Mouse (Mus musculus) hindbrain, embryonic 16.5 days (tissue): ENCODE measurements around the gene Fut7. TPM values are rescaled to one million over a fixed set of nuclear protein-coding genes. Genes with fewer than 3 reads are reported as not detected.
A peak's percentile ranks its signal among the peaks of the same experiment; 100 is the strongest.
"Not testable (repeated sequence)": the region's sequence is repeated elsewhere in the genome, so short reads cannot be mapped to it uniquely, and the experiment has no call there.

Source experiments
- ATAC-seq: fragments of 200-750 bp; cut with Nextera tagmentation; 2 replicates; pipeline ENCODE4 v1.8.0; 2017; ENCODE audit warnings: moderate TSS enrichment, moderate library complexity
- H3K27ac ChIP-seq: fragments of 300-500 bp; sonication (generic); 2 replicates; pipeline ENCODE4 v1.5.1; 2014; ENCODE audit warnings: low read depth, mild to moderate bottlenecking, control low read depth, low read length, moderate library complexity
- H3K27me3 ChIP-seq: fragments of 300-500 bp; sonication (generic); replicated peaks from 2 replicates; pipeline ENCODE4 v1.6.1; 2014; ENCODE audit warnings: low read length; ENCODE audit not compliant: control insufficient read depth, insufficient read depth
- H3K36me3 ChIP-seq: fragments of 300-500 bp; sonication (generic); 2 replicates; pipeline ENCODE4 v1.6.1; 2014; ENCODE audit warnings: mild to moderate bottlenecking, low read length, moderate library complexity, mixed read lengths; ENCODE audit not compliant: control insufficient read depth, insufficient read depth
- H3K4me1 ChIP-seq: fragments of 300-500 bp; sonication (generic); 2 replicates; pipeline ENCODE4 v1.6.1; 2014; ENCODE audit warnings: low read depth, low read length; ENCODE audit not compliant: control insufficient read depth, insufficient read depth
- H3K4me2 ChIP-seq: fragments of 300-500 bp; sonication (generic); 2 replicates; pipeline ENCODE4 v1.6.1; 2014; ENCODE audit warnings: mild to moderate bottlenecking, low read length, control low read depth, moderate library complexity
- H3K4me3 ChIP-seq: fragments of 300-500 bp; sonication (generic); 2 replicates; pipeline ENCODE4 v1.5.1; 2014; ENCODE audit warnings: mild to moderate bottlenecking, low read length, control low read depth, moderate library complexity
- H3K9ac ChIP-seq: fragments of 300-500 bp; sonication (generic); 2 replicates; pipeline ENCODE4 v1.6.1; 2014; ENCODE audit warnings: low read depth, mild to moderate bottlenecking, control low read depth, low read length, moderate library complexity
- H3K9me3 ChIP-seq: fragments of 300-500 bp; sonication (generic); 2 replicates; pipeline ENCODE4 v1.6.1; 2014; ENCODE audit warnings: mild to moderate bottlenecking, low read length, moderate library complexity; ENCODE audit not compliant: control insufficient read depth
- WGBS: fragments of 180-500 bp; shearing (Covaris S2); extraction: QIAGEN DNeasy Blood & Tissue Kit; methylation state at CpG from one replicate; pipeline ENCODE4 v1.1.7; 2014; 5-methylcytosine and 5-hydroxymethylcytosine counted together
- polyA plus RNA-seq: library from polyadenylated mRNA; unstranded; fragments of >200 nt; fragmentation: Nextera tagmentation; extraction: Ambion mirVana; gene quantifications from 2 replicates; pipeline ENCODE4 v1.2.1, GENCODE M21; 2015

Fut7 gene
- polyA plus RNA-seq, 1 experiment from 2014 or later = 0.23 TPM

DNA sequence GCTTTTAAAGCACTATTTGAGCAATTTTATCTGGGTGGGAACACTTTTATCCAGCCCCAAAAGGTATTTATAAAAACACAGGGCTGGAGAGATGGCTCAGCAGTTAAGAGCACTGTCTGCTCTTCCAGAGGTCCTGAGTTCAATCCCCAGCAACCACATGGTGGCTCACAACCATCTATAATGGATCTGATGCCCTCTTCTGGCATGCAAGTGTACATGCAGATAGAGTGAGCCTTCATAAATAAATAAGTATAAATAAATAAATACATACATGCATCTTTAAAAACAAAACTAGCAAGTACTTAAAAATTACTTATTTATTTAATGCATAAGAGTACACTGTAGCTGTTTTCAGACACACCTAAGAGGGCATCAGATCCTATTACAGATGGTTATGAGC, 9.6 kb upstream of the Fut7 start:
- H3K4me1 ChIP-seq, H3K27ac ChIP-seq, H3K4me3 ChIP-seq, H3K4me2 ChIP-seq, H3K9me3 ChIP-seq, H3K27me3 ChIP-seq, ATAC-seq, H3K9ac ChIP-seq: not testable (repeated sequence)
- H3K36me3 ChIP-seq = peaks cover 18% of the 10 kb centered on the region

- Histone ChIP-seq H3K4me3 (no peak overlapping the region), H3K9me3 (no peaks in the 10 kb centered on the region), H3K27me3 (no peaks in the 10 kb centered on the region; the same call in 1 of the 2 replicates), H3K4me2 (no peak overlapping the region), H3K4me1 (no peaks in the 10 kb centered on the region), H3K36me3 (no peaks in the 10 kb centered on the region), H3K27ac (no peak overlapping the region), H3K9ac (no peak overlapping the region)
- no peak for ATAC-seq
- WGBS = 15% methylated on average over 3 of the region's 3 CpGs
Measured at GRCm38 (mm10) chr2:25417426-25417825, 5.6 kb upstream of the Fut7 start.

DNA sequence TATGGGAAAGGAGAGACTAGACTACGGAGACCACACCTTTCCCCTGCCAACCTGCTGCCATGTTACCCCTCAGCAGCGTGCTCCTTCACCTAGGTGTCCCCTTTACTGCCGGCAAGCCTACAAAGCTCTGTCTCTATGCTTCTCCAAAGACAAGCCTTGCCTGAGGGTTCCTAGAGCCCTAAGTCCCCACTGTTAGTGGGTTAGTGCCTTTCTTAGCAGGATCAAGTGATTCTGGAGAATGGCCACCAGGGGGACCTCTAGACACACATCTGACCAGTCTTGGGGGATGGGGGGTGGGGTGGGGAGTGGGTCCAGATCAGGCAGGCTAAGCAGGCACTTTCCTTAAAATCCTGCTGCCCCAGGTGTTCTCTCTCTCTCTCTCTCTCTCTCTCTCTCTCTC, 1.2 kb upstream of the Fut7 start:
- 19% methylated on average over 3 of the region's 3 CpGs for WGBS
- Histone ChIP-seq H3K9ac (peak overlapping the region; percentile 9; the same call in 1 of the 2 replicates), H3K4me2 (no peak overlapping the region), H3K36me3 (no peaks in the 10 kb centered on the region), H3K27me3 (peaks cover 10% of the 10 kb centered on the region), H3K4me3 (no peak overlapping the region), H3K9me3 (no peaks in the 10 kb centered on the region), H3K27ac (no peak overlapping the region), H3K4me1 (no peaks in the 10 kb centered on the region)
- ATAC-seq = peak; percentile 60; the same call in 1 of the 2 replicates

DNA sequence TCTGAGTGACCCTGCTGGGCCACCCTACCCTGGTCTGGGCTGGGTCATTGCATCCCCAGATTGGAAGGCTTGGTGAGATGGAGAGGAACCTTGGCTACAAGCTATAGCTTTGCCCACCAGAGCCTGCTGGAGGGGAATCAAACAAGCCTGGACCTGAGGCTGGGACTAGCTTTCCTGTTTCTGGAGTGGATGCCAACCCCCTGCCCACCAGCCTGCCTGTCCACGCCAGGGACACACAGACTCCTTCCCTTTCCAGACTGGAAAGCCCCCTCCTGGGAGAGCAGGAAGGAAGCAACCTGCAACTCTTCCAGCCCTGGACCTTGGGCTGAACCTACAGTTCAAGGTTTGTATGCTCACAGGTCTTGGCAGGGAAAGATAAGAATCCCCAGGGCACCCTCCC, 559 bp downstream of the Fut7 start:
- H3K4me2 ChIP-seq = no peak overlapping the region
- H3K4me1 ChIP-seq = no peaks in the 10 kb centered on the region; the same call in 1 of the 2 replicates
- H3K27ac ChIP-seq = no peak overlapping the region
- peaks cover 10% of the 10 kb centered on the region for H3K27me3 ChIP-seq
- H3K36me3 ChIP-seq = no peaks in the 10 kb centered on the region
- H3K9me3 ChIP-seq = no peaks in the 10 kb centered on the region
- no peak overlapping the region for H3K9ac ChIP-seq
- no peak for ATAC-seq
- WGBS = 50% methylated on average over 1 of the region's 1 CpGs
- no peak overlapping the region for H3K4me3 ChIP-seq

GRCm38 (mm10) chr2:25425481-25425880, 2.4 kb downstream of the Fut7 start:
- Histone ChIP-seq H3K4me3 (no peak overlapping the region), H3K9ac (no peak overlapping the region), H3K4me1 (peaks cover 12% of the 10 kb centered on the region), H3K27ac (no peak overlapping the region), H3K36me3 (no peaks in the 10 kb centered on the region), H3K27me3 (peaks cover 10% of the 10 kb centered on the region), H3K9me3 (no peaks in the 10 kb centered on the region), H3K4me2 (no peak overlapping the region)
- no peak for ATAC-seq
- 47% methylated on average over 27 of the region's 27 CpGs for WGBS

DNA sequence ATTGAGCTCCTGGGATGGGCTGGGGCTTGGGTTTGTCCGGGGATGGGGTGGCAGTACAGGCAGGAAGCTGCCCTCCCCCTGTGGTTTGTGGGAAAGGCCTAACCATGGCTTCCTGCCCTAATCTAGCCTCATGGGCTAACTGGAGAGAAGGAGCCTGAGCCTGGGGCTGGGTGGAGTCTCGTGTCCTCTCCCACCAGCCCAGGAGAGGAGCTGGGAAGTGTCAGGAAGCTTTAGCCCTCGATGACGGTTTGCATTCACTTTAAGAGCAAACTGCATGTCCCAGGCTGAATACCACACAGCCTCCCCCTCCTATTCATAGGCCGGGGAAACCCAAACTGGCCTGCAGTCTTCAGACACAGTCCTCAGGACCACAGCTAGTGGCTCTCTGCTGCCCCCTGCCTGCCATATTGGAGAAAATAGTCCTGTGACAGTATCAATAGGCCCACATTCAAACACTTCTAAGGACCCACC, 3.7 kb downstream of the Fut7 start:
- peaks cover 25% of the 10 kb centered on the region for H3K4me1 ChIP-seq
- H3K4me3 ChIP-seq = no peak overlapping the region
- no peak overlapping the region for H3K27ac ChIP-seq
- no peak overlapping the region for H3K9ac ChIP-seq
- no peaks in the 10 kb centered on the region for H3K36me3 ChIP-seq
- no peak overlapping the region for H3K4me2 ChIP-seq
- peaks cover 10% of the 10 kb centered on the region for H3K27me3 ChIP-seq
- ATAC-seq = peak; percentile 29; the same call in 1 of the 2 replicates
- 37% methylated on average over 5 of the region's 5 CpGs for WGBS
- no peaks in the 10 kb centered on the region for H3K9me3 ChIP-seq

DNA sequence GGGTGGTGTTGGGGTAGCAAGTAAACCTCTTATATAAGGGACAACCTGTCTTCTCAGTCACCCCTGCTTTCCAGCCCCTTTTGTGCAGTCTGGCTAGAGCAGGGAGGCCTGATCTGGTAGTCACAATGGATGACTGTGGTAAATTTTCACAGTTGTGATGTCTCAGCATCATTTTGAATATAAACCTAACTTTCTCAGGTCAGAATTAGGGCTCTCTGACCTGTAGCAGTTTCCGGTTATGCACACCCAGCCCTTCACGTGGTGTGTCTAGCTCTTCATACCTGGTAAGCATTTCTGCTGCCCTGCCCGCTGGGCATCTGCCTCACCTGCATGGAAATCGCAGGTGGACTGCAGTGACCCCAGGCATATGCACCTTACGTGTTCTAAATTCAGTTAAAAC, 4.2 kb downstream of the Fut7 start:
- WGBS = 87% methylated on average over 5 of the region's 5 CpGs
- H3K4me2 ChIP-seq = no peak overlapping the region
- H3K4me1 ChIP-seq = peaks cover 25% of the 10 kb centered on the region
- H3K27me3 ChIP-seq = peaks cover 10% of the 10 kb centered on the region
- no peaks in the 10 kb centered on the region for H3K9me3 ChIP-seq
- no peaks in the 10 kb centered on the region for H3K36me3 ChIP-seq
- no peak overlapping the region for H3K27ac ChIP-seq
- H3K9ac ChIP-seq = no peak overlapping the region
- H3K4me3 ChIP-seq = no peak overlapping the region
- ATAC-seq = no peak

- Histone ChIP-seq H3K4me3 (peak within 1 kb of the TSS; percentile 83), H3K4me2 (peak within 1 kb of the TSS; percentile 70), H3K4me1 (peaks cover 25% of the 10 kb centered on the region), H3K36me3 (peaks cover under 1% of the 10 kb centered on the region; the same call in 1 of the 2 replicates), H3K9me3 (no peaks in the 10 kb centered on the region), H3K27me3 (peaks cover 4% of the 10 kb centered on the region), H3K27ac (peak within 1 kb of the TSS; percentile 91), H3K9ac (peak within 1 kb of the TSS; percentile 96)
- under 1% methylated on average over 63 of the region's 89 CpGs for WGBS
- ATAC-seq = peak; percentile 85
Measured at GRCm38 (mm10) chr2:25428442-25429236, 5.6 kb downstream of the Fut7 start, which contains the start of gene Abca2. Gene Abca2 (plus strand): TSS chr2:25428703.

- H3K4me3 ChIP-seq = peak overlapping the region; percentile 83
- peaks cover 4% of the 10 kb centered on the region for H3K27me3 ChIP-seq
- H3K4me1 ChIP-seq = peaks cover 25% of the 10 kb centered on the region
- peak overlapping the region; percentile 70 for H3K4me2 ChIP-seq
- no peak overlapping the region for H3K27ac ChIP-seq
- H3K9me3 ChIP-seq = no peaks in the 10 kb centered on the region
- peak overlapping the region; percentile 96 for H3K9ac ChIP-seq
- H3K36me3 ChIP-seq = peaks cover 9% of the 10 kb centered on the region
- 47% methylated on average over 5 of the region's 5 CpGs for WGBS
- ATAC-seq = no peak
Measured at GRCm38 (mm10) chr2:25429435-25430180, 6.5 kb downstream of the Fut7 start.
